Mouse (Mus musculus) G1E (cell line): Measurements from ENCODE around the gene Atf6b. TPM values are rescaled to one million over a fixed set of nuclear protein-coding genes. Genes with fewer than 3 reads are reported as not detected.

ENCODE experiments used
- ATAC-seq: 2 replicates; pipeline ENCODE4 v1.8.0; 2016; ENCODE audit warnings: mild to moderate bottlenecking; ENCODE audit not compliant: insufficient number of reproducible peaks, poor library complexity, low FRiP score, severe bottlenecking; ENCODE audit errors: extremely low read depth
- DNase-seq: peaks from one replicate; pipeline ENCODE4 v3.0.0; 2012; ENCODE audit warnings: low spot score
- H3K27me3 ChIP-seq: 2 replicates; pipeline ENCODE4 v1.6.1; 2012; ENCODE audit warnings: mild to moderate bottlenecking, low read length, inconsistent platforms; ENCODE audit not compliant: insufficient read depth
- H3K36me3 ChIP-seq: replicated peaks from 2 replicates; pipeline ENCODE3; 2012; ENCODE audit warnings: mild to moderate bottlenecking, inconsistent platforms
- H3K4me1 ChIP-seq: 2 replicates; pipeline ENCODE4 v1.6.1; 2012; ENCODE audit warnings: low read depth, low read length, inconsistent platforms, mixed read lengths; ENCODE audit not compliant: insufficient read depth
- H3K4me3 ChIP-seq: 2 replicates; pipeline ENCODE4 v1.5.1; 2012; ENCODE audit warnings: low read depth, mild to moderate bottlenecking, inconsistent platforms, low read length, moderate library complexity, mixed read lengths
- H3K9me3 ChIP-seq: replicated peaks from 2 replicates; pipeline ENCODE4 v1.6.1; 2012; ENCODE audit warnings: inconsistent platforms
- CTCF ChIP-seq: IDR thresholded peaks from 2 replicates; pipeline ENCODE4 v1.5.1; 2012; ENCODE audit warnings: low read depth, low read length, inconsistent platforms, mixed read lengths
- GATA1 ChIP-seq: IDR thresholded peaks from 2 replicates; pipeline ENCODE4 v1.6.1; 2012; ENCODE audit warnings: borderline replicate concordance, low read length, inconsistent platforms, mixed read lengths
- GATA2 ChIP-seq: IDR thresholded peaks from 2 replicates; pipeline ENCODE4 v1.6.1; 2012; ENCODE audit warnings: low read depth, low read length, inconsistent platforms, borderline replicate concordance
- POLR2AphosphoS5 ChIP-seq: IDR thresholded peaks from 2 replicates; pipeline ENCODE4 v1.6.1; 2012; ENCODE audit warnings: low read depth, low read length, inconsistent platforms; ENCODE audit not compliant: insufficient replicate concordance
- TAL1 ChIP-seq: conservative IDR thresholded peaks from 2 replicates; pipeline ENCODE4 v1.6.1; 2012; ENCODE audit warnings: low read depth, low read length, inconsistent platforms, mixed read lengths
- polyA plus RNA-seq: library from polyadenylated mRNA; stranded (reverse); fragments of >175 nt; gene quantifications from 2 replicates; pipeline ENCODE4 v1.2.3, GENCODE M21; 2012
- total RNA-seq, 2 experiments: library from RNA; stranded (forward) in 1 of 2; stranded (reverse) in 1 of 2; fragments of 200-1000 nt in 1 of 2; fragments of >200 nt in 1 of 2; fragmentation: Nextera tagmentation in 1 of 2; gene quantifications; 2 replicates each; pipeline ENCODE4 v1.2.3; 2014 to 2017

Gene Atf6b
- total and polyA plus RNA-seq, 3 experiments, result 9.2 to 89.0 (median 20.5) TPM

DNA sequence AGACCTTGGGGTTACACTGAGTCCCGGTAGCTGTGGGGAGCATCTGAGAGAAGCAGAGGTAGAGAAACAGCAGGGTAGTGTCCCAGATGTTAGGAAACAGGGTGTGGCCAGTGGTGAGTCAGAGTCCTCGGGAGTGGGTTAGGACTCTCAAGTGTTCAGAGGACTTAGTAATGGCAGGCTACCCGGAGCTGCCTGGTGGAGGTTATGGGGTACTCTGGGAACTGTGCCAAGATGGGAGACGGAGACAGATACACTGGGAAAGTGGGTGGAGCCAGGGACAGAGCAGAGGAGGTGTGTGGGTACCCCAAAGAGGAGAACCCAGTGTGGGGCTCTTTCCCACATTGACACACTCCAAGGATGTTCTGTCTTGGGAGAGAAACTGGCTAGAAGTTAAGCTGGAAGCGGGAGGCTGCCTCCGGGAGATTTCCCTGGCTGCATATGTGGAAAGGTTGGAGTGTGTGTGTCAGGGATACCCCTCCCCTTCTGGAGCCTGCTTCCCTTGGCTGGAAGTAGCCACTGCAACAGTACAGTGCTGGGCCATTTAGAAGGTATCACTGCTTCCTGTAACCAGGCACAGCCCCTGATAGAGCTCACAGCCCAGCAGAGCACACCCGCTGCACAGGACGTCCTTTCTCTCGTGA lies 37.4 kb downstream of the Atf6b start:
- Histone ChIP-seq H3K4me3 (no peak overlapping the region), H3K36me3 (no peaks in the 10 kb centered on the region), H3K27me3 (peaks cover 10% of the 10 kb centered on the region; the same call in 1 of the 2 replicates), H3K4me1 (0 out of 2 replicates have a peak, but pooled peaks cover 4% of the 10 kb centered on the region), H3K9me3 (no peaks in the 10 kb centered on the region)
- no peak for TF ChIP-seq CTCF
- TF ChIP-seq GATA1, result no peak
- no peak for TF ChIP-seq GATA2
- no peak for TF ChIP-seq TAL1
- no peak for TF ChIP-seq POLR2AphosphoS5
- ATAC-seq (no peak), DNase-seq (no peak)

DNA sequence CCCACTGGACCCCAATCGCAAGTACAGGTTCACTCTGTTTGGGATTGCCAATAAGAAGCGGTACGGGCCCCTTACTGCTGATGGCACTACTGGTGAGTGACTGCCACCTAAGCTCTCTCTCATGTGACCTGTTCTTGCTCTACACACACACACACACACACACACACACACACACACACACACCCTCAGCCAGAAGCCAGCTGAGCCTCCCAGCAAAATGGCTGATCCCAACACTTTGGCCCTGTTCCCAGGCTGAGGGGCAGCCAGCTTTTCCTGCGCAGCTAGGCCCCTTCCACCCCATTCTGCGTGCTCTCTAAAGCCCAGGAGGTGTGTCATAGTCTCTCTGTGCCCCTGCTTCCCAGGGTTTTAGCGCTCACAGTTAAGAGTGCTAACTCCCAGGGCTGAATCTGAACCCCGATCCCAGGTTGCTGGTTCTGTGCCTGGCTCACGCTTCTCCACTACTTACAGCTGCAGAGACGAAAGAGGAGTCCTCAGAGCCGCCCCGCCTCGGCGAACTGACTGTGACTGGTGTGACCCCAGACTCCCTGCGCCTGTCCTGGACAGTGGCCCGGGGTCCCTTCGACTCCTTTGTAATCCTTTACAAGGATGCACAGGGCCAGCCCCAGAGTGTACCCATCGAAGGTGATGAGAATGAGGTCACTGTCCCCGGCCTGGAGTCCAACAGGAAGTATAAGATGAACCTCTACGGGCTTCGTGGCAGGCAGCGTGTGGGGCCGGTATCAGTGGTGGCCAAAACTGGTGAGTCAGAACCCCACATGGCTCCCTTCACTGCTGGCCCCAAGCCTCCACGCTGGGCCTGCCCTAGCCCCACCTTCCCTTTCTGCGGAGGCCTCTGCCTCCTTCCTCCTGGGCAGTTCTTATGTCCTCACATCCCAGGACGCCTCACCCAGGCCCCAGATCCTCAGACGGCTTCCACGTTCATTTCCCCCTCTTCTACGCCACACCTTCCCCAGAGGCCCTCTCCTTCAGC lies 38.5 kb downstream of the Atf6b start:
- no peak overlapping the region for H3K4me3 ChIP-seq
- DNase-seq, result no peak
- H3K9me3 ChIP-seq, result no peaks in the 10 kb centered on the region
- peaks cover 10% of the 10 kb centered on the region; the same call in 1 of the 2 replicates for H3K27me3 ChIP-seq
- ATAC-seq, result no peak
- TF ChIP-seq GATA2 (no peak), POLR2AphosphoS5 (no peak), CTCF (no peak), GATA1 (no peak), TAL1 (no peak)
- H3K36me3 ChIP-seq, result no peaks in the 10 kb centered on the region
- 0 out of 2 replicates have a peak, but pooled peaks cover 4% of the 10 kb centered on the region for H3K4me1 ChIP-seq

DNA sequence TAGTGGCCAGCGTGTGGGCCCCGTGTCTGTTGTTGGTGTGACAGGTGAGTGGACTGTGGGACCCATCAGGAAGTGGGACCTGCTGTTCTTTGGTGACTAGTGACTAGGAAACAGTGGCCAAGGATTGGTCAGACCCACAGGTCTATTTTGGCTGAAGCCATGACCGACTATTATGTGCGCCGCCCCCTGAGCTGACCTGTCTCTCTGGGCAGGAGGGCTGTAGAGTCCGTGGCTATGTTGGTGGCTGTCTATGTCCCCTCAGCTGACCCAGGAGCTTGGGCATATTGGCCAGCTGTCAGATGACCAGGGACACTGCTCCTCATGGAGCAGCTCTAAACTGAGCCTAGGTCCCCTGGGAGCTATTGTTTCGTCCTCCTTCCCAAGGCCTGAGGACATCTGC lies 41.9 kb downstream of the Atf6b start:
- DNase-seq, result no peak
- no peaks in the 10 kb centered on the region for H3K36me3 ChIP-seq
- no peaks in the 10 kb centered on the region for H3K9me3 ChIP-seq
- TF ChIP-seq POLR2AphosphoS5 (no peak), CTCF (no peak), GATA2 (no peak)
- no peak for ATAC-seq
- no peak overlapping the region for H3K4me3 ChIP-seq
- H3K27me3 ChIP-seq, result peaks cover 9% of the 10 kb centered on the region
- no peaks in the 10 kb centered on the region for H3K4me1 ChIP-seq

DNA sequence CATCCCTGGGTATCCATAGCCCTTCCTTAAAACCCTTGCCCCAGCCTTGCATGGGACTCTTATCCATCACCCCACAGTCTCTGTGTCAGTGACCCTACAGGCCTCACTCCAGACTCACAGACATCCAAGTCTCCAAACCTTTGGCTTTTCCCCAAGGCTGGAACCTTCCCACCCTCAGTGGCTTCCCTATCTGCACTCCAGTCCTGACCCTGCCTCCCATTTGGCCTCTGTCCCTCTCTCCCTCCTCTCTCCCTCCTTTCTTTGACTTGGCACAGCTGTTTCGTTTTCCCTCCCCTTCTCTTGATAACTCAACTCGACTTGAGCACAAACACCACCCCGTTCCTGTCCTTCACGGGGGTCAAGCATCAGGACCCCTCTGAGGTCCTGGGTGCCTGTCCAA lies 43.5 kb downstream of the Atf6b start:
- no peak for ATAC-seq
- TF ChIP-seq POLR2AphosphoS5, result no peak
- no peak for TF ChIP-seq TAL1
- no peak for TF ChIP-seq CTCF
- no peak for TF ChIP-seq GATA1
- TF ChIP-seq GATA2, result no peak
- Histone ChIP-seq H3K9me3 (no peaks in the 10 kb centered on the region), H3K4me1 (no peaks in the 10 kb centered on the region), H3K27me3 (peaks cover 9% of the 10 kb centered on the region), H3K36me3 (no peaks in the 10 kb centered on the region), H3K4me3 (no peak overlapping the region)
- no peak for DNase-seq

DNA sequence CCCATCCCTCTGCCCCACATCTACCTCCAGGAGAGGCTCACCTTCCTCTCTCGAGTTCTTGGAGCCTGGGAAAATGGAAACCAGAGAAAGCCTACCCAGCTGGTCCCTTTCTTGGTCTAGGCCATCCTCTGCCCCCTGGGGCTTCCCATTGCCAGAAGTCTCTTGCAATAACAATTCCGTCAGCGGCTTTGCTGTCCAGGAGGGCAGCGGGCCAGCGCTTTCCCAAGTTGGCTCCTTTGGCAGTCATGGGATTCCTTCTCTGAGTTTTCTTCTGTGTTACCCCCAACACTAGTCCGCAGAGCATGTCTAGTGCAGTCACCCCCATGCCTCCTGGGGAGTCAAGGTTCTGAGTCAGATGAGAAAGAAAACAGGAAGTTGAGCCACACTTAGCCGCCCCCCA lies 46.0 kb downstream of the Atf6b start:
- Histone ChIP-seq H3K4me3 (no peak overlapping the region), H3K27me3 (peaks cover 3% of the 10 kb centered on the region), H3K9me3 (no peaks in the 10 kb centered on the region), H3K4me1 (no peaks in the 10 kb centered on the region), H3K36me3 (no peaks in the 10 kb centered on the region)
- ATAC-seq (no peak), DNase-seq (no peak)
- no peak for TF ChIP-seq GATA1
- no peak for TF ChIP-seq TAL1
- TF ChIP-seq POLR2AphosphoS5, result no peak
- TF ChIP-seq CTCF, result no peak
- no peak for TF ChIP-seq GATA2

DNA sequence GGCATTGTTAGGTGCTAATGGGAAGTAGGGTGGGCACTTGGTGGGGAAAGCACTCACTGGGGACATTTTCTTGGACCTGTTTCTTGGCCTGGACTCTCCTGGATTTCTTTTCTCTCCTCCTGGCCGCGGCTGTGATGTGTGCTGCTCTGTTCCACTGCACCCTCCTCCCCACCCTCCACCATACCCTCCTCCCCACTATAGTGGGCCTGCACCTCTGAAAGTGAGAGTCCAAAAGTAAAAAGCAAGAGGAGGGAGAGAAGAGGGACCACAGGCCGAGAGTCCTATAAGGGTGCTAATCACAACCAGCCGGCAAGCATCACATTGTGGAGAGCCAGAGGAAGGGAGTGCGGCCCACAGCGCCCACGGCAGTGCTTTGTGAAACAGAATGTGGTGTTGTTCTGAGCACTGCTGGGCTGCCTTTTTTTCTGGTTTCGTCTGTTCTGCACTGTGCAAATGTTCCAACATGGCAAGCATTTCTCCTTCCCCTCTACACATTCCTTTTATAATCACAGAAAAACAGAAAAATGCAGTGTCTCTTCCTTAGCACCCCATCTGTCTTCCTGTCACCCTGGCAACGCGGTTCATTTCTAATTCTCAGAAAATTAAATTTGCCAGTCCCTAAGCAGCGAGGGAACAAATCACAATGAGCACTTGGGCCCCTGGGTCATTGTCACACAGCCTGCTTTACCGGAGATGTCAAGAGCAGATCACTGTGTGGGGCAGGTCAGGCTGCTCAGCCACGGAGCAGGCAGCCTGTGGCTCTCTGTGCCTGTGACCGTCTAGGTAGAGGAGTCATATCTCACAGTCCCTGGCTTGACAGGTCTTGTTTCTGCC lies 52.8 kb downstream of the Atf6b start:
- H3K4me3 ChIP-seq, result no peak overlapping the region
- H3K27me3 ChIP-seq, result peaks cover 3% of the 10 kb centered on the region
- H3K9me3 ChIP-seq, result no peaks in the 10 kb centered on the region
- no peak for DNase-seq
- no peak for ATAC-seq
- H3K36me3 ChIP-seq, result no peaks in the 10 kb centered on the region
- H3K4me1 ChIP-seq, result no peaks in the 10 kb centered on the region
- TF ChIP-seq GATA1 (no peak), POLR2AphosphoS5 (no peak), GATA2 (no peak), CTCF (no peak), TAL1 (no peak)
